Mouse (Mus musculus) lung, adult 2 months (tissue): ENCODE data around the gene Jund.

Experiments
- CTCF ChIP-seq: fragments of 200-500 bp; IDR thresholded peaks from 2 replicates; pipeline ENCODE4 v1.5.1; 2011; ENCODE audit warnings: mild to moderate bottlenecking, low read length, control low read depth; ENCODE audit not compliant: insufficient read depth
- POLR2A ChIP-seq: fragments of 200-500 bp; IDR thresholded peaks from 2 replicates; pipeline ENCODE4 v1.6.1; 2011; ENCODE audit warnings: low read depth, mild to moderate bottlenecking, control low read depth, low read length, borderline replicate concordance; ENCODE audit errors: extremely low read depth

GRCm38 (mm10) chr8:70680039-70680438 lies 18.7 kb upstream of the Jund start:
- no peak for TF ChIP-seq CTCF
- TF ChIP-seq POLR2A, result no peak
